Mouse (Mus musculus) heart, postnatal 36 days (tissue): Measurements from ENCODE around the gene Rnf145. TPM values are rescaled to one million over a fixed set of nuclear protein-coding genes. Genes with fewer than 3 reads are reported as not detected.
"Not testable (repeated sequence)": the region's sequence is repeated elsewhere in the genome, so short reads cannot be mapped to it uniquely, and the experiment has no call there.

Source experiments
- DNase-seq, 2 experiments: peaks; one replicate each; pipeline ENCODE4 v3.0.0; 2021 to 2022
- intact Hi-C: fragments of 180-260 bp; cut with DNase I; formaldehyde crosslinking; loops from one replicate; pipeline ENCODE4 v1.15.1; 2025
- total RNA-seq, 2 experiments: library from RNA; stranded (reverse); gene quantifications; 2 replicates each; pipeline ENCODE4 v1.2.3; 2021

Rnf145 gene
- total RNA-seq, 2 experiments from 2014 or later: 16.5 to 18.5 TPM

- intact Hi-C loops: no loop called here
- DNase-seq: no peak
Measured at GRCm38 (mm10) chr11:44559466-44559865, 40.7 kb downstream of the Rnf145 start.

GRCm38 (mm10) chr11:44560396-44560795 is 41.6 kb downstream of the Rnf145 start:
- no peak for DNase-seq
- intact Hi-C loops: no loop called here

- intact Hi-C loops: no loop called here
- DNase-seq: no peak
Measured at GRCm38 (mm10) chr11:44561476-44562015, 42.8 kb downstream of the Rnf145 start.

GRCm38 (mm10) chr11:44562389-44563135 is 43.8 kb downstream of the Rnf145 start:
- intact Hi-C loops: no loop called here
- DNase-seq: no peak

- no peak for DNase-seq
- intact Hi-C loops: no loop called here
Measured at GRCm38 (mm10) chr11:44564245-44564864, 45.6 kb downstream of the Rnf145 start.

- DNase-seq: no peak
- intact Hi-C loops: no loop called here
Measured at GRCm38 (mm10) chr11:44564940-44565339, 46.2 kb downstream of the Rnf145 start.

- intact Hi-C loops, DNase-seq: not testable (repeated sequence)
Measured at GRCm38 (mm10) chr11:44570336-44570735, 51.6 kb downstream of the Rnf145 start.

GRCm38 (mm10) chr11:44572781-44573180 is 54.0 kb downstream of the Rnf145 start:
- DNase-seq: no peak
- intact Hi-C loops: no loop called here

- DNase-seq: no peak
- intact Hi-C loops: no loop called here
Measured at GRCm38 (mm10) chr11:44573396-44573795, 54.6 kb downstream of the Rnf145 start.

- intact Hi-C loops: no loop called here
- DNase-seq: no peak
Measured at GRCm38 (mm10) chr11:44574391-44574790, 55.6 kb downstream of the Rnf145 start.

GRCm38 (mm10) chr11:44574820-44575219 is 56.1 kb downstream of the Rnf145 start:
- DNase-seq: no peak
- intact Hi-C loops: no loop called here

GRCm38 (mm10) chr11:44577911-44578310 is 59.1 kb downstream of the Rnf145 start:
- DNase-seq: no peak
- intact Hi-C loops: no loop called here

- DNase-seq: peak; percentile 38 to 43
Measured at GRCm38 (mm10) chr11:44581277-44581683, 62.5 kb downstream of the Rnf145 start.

GRCm38 (mm10) chr11:44586047-44586696 is 67.4 kb downstream of the Rnf145 start:
- intact Hi-C loops: loop anchor here (1.0 to 10.0 kb wide), 6 partner anchors 953 to 1341 kb away; no protein-coding TSS in a partner anchor
- DNase-seq: peak; percentile 72 to 76

More at GRCm38 (mm10) chr11:44581277-44581683, 62.5 kb downstream of the Rnf145 start:
- intact Hi-C loops: loop anchor here (5.0 to 10.0 kb wide), 2 partner anchors 109 to 1154 kb away; partner anchors contain the start of gene Ublcp1

GRCm38 (mm10) chr11:44593016-44593415 is 74.3 kb downstream of the Rnf145 start:
- intact Hi-C loops: no loop called here

GRCm38 (mm10) chr11:44594768-44595167 is 76.0 kb downstream of the Rnf145 start:
- no peak for DNase-seq
- intact Hi-C loops: no loop called here

More at GRCm38 (mm10) chr11:44593016-44593415, 74.3 kb downstream of the Rnf145 start:
- DNase-seq: no peak

- intact Hi-C loops: no loop called here
- DNase-seq: no peak
Measured at GRCm38 (mm10) chr11:44606881-44607280, 88.1 kb downstream of the Rnf145 start.

GRCm38 (mm10) chr11:44608646-44609045 is 89.9 kb downstream of the Rnf145 start:
- DNase-seq: no peak
- intact Hi-C loops: no loop called here

- intact Hi-C loops: loop anchor here (1.0 to 5.0 kb wide), 4 partner anchors 397 to 1271 kb away; no protein-coding TSS in a partner anchor
- DNase-seq: peak; percentile 87 to 94
Measured at GRCm38 (mm10) chr11:44610971-44611781, 92.4 kb downstream of the Rnf145 start.

- intact Hi-C loops: loop anchor here (2.0 to 5.0 kb wide), 3 partner anchors 285 to 1270 kb away; no protein-coding TSS in a partner anchor
- DNase-seq: no peak
Measured at GRCm38 (mm10) chr11:44612156-44612555, 93.4 kb downstream of the Rnf145 start.
